Mouse (Mus musculus) myocyte (in vitro differentiated cells): ENCODE results near the gene Prkn.

Experiments used
- CEBPB ChIP-seq: IDR thresholded peaks from 2 replicates; pipeline ENCODE4 v1.6.1; 2011; ENCODE audit warnings: mild to moderate bottlenecking, moderate library complexity; ENCODE audit not compliant: poor library complexity, insufficient read depth, severe bottlenecking
- E2F4 ChIP-seq: IDR thresholded peaks from one replicate; pipeline ENCODE4 v1.6.1; 2011; ENCODE audit warnings: mild to moderate bottlenecking, control low read depth, moderate library complexity; ENCODE audit not compliant: insufficient read depth
- MAX ChIP-seq: IDR thresholded peaks from one replicate; pipeline ENCODE4 v1.6.1; 2011; ENCODE audit warnings: low read depth, mild to moderate bottlenecking, control low read depth
- MYOD1 ChIP-seq, 3 experiments: IDR thresholded peaks; one replicate each; pipeline ENCODE4 v1.6.1; 2011; ENCODE audit warnings: control low read depth in 2 of 3, low read depth in 2 of 3, mild to moderate bottlenecking in 2 of 3, moderate library complexity in 1 of 3; ENCODE audit not compliant: insufficient read length in 2 of 3, control insufficient read depth in 1 of 3
- MYOG ChIP-seq, 3 experiments: IDR thresholded peaks; one replicate each; pipeline ENCODE4 v1.6.1; 2011; ENCODE audit warnings: control low read depth in 2 of 3, low read depth in 2 of 3, mild to moderate bottlenecking in 2 of 3; ENCODE audit not compliant: insufficient read length in 2 of 3, control insufficient read depth in 1 of 3, insufficient read depth in 1 of 3
- POLR2A ChIP-seq: IDR thresholded peaks from one replicate; pipeline ENCODE4 v1.6.1; 2011; ENCODE audit warnings: low read depth, mild to moderate bottlenecking, control low read depth, moderate library complexity; ENCODE audit not compliant: insufficient read length
- POLR2AphosphoS2 ChIP-seq: IDR thresholded peaks from one replicate; pipeline ENCODE4 v1.6.1; 2011; ENCODE audit warnings: low read depth, control low read depth; ENCODE audit not compliant: insufficient read length
- REST ChIP-seq: IDR thresholded peaks from one replicate; pipeline ENCODE4 v1.6.1; 2011; ENCODE audit warnings: mild to moderate bottlenecking, control low read depth, moderate library complexity; ENCODE audit not compliant: insufficient read depth, insufficient read length
- SRF ChIP-seq: IDR thresholded peaks from one replicate; pipeline ENCODE4 v1.6.1; 2011; ENCODE audit warnings: low read depth; ENCODE audit not compliant: control insufficient read depth, insufficient read length
- TCF12 ChIP-seq: IDR thresholded peaks from one replicate; pipeline ENCODE4 v1.6.1; 2011; ENCODE audit warnings: mild to moderate bottlenecking, control low read depth; ENCODE audit not compliant: poor library complexity, insufficient read depth, severe bottlenecking
- TCF3 ChIP-seq: IDR thresholded peaks from one replicate; pipeline ENCODE4 v1.6.1; 2011; ENCODE audit warnings: low read depth, control low read depth; ENCODE audit not compliant: insufficient read length
- USF1 ChIP-seq: IDR thresholded peaks from one replicate; pipeline ENCODE4 v1.6.1; 2011; ENCODE audit warnings: low read depth, mild to moderate bottlenecking, control low read depth, moderate library complexity

DNA sequence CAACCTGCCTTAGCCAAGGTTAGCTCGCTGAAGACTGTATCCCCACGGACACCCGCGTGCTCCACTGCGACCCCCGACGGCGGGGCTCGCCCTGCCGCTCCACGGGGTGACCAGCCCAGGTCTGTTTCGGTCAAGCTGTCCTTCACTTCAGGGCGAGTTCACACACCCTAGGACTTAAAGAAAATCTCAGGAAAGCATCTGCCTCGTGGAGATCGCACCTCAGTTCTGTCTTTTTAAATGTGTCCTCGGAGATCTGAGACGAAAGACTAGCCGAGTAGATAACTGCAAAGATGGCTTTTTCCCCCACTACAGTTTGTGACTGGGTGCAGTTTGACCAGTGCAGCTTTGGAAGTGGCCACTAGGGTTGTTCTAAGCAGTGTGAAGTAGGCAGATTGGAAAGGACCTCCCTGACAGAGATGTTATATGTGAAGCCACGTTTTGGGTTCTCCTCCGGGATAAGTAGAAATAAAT is 582 bp downstream of the Prkn start:
- TF ChIP-seq POLR2A (no peak), MYOG (IDR thresholded peaks at IDR 0.05; ENCODE audit: control insufficient read depth in 1 of 3, insufficient read depth in 1 of 3, insufficient read length in 2 of 3, low read depth in 2 of 3) (no peak), REST (no peak), POLR2AphosphoS2 (no peak), USF1 (no peak), MAX (no peak), TCF12 (no peak), E2F4 (no peak), MYOD1 (IDR thresholded peaks at IDR 0.05; ENCODE audit: control insufficient read depth in 1 of 3, insufficient read length in 2 of 3, low read depth in 2 of 3) (no peak), SRF (no peak), TCF3 (no peak), CEBPB (no peak)
